Mouse (Mus musculus) olfactory bulb, adult 2 months (tissue): Measurements from ENCODE around the gene Gna15. TPM values are rescaled to one million over a fixed set of nuclear protein-coding genes. Genes with fewer than 3 reads are reported as not detected.
A peak's percentile ranks its signal among the peaks of the same experiment; 100 is the strongest.

Source experiments
- H3K27ac ChIP-seq: fragments of 200-500 bp; 2 replicates; pipeline ENCODE4 v1.5.1; 2012; ENCODE audit warnings: low read depth, low read length; ENCODE audit not compliant: insufficient read depth
- H3K4me1 ChIP-seq: fragments of 200-500 bp; 2 replicates; pipeline ENCODE4 v1.6.1; 2012; ENCODE audit warnings: low read length; ENCODE audit not compliant: control insufficient read depth, insufficient read depth
- H3K4me3 ChIP-seq: fragments of 200-500 bp; 2 replicates; pipeline ENCODE4 v1.5.1; 2012; ENCODE audit warnings: mild to moderate bottlenecking, low read depth, low read length, moderate library complexity; ENCODE audit not compliant: insufficient read depth
- CTCF ChIP-seq: fragments of 200-500 bp; IDR thresholded peaks from 2 replicates; pipeline ENCODE4 v1.5.1; 2012; ENCODE audit warnings: low read depth, mild to moderate bottlenecking, low read length, moderate library complexity; ENCODE audit not compliant: insufficient read depth
- POLR2A ChIP-seq: fragments of 200-500 bp; IDR thresholded peaks from 2 replicates; pipeline ENCODE4 v1.6.1; 2012; ENCODE audit warnings: mild to moderate bottlenecking, low read depth, low read length, moderate library complexity; ENCODE audit not compliant: insufficient read depth
- WGBS: fragments of 180-500 bp; shearing (Covaris S2); methylation state at CpG from one replicate; pipeline ENCODE4 v1.1.7; 2018; 5-methylcytosine and 5-hydroxymethylcytosine counted together
- polyA plus RNA-seq: library from polyadenylated mRNA; stranded (reverse); fragments of >200 nt; gene quantifications from 2 replicates; pipeline ENCODE4 v1.2.4, GENCODE M21; 2012; ENCODE audit warnings: low replicate concordance; ENCODE audit not compliant: missing spikeins, insufficient read depth, insufficient read length

Gene Gna15
- polyA plus RNA-seq, 1 experiment, result not detected

GRCm38 (mm10) chr10:81499250-81499901 is 24.6 kb downstream of the Gna15 start:
- Histone ChIP-seq H3K4me3 (peak overlapping the region; percentile 20; the same call in 1 of the 2 replicates), H3K27ac (no peak overlapping the region; the same call in 1 of the 2 replicates), H3K4me1 (peaks cover 21% of the 10 kb centered on the region)
- WGBS, result 77% methylated on average over 23 of the region's 23 CpGs
- no peak for TF ChIP-seq POLR2A
- no peak for TF ChIP-seq CTCF

- H3K27ac ChIP-seq, result no peak overlapping the region
- H3K4me3 ChIP-seq, result peak overlapping the region; percentile 20; the same call in 1 of the 2 replicates
- TF ChIP-seq CTCF, result no peak
- TF ChIP-seq POLR2A, result no peak
- peaks cover 28% of the 10 kb centered on the region for H3K4me1 ChIP-seq
- 88% methylated on average over 38 of the region's 38 CpGs for WGBS
These were observed 25.4 kb downstream of the Gna15 start for GRCm38 (mm10) chr10:81498316-81499249.

GRCm38 (mm10) chr10:81497401-81498270 is 26.4 kb downstream of the Gna15 start:
- H3K4me3 ChIP-seq, result no peak overlapping the region
- H3K4me1 ChIP-seq, result peaks cover 25% of the 10 kb centered on the region
- TF ChIP-seq CTCF (no peak), POLR2A (no peak)

GRCm38 (mm10) chr10:81496969-81497368 is 27.1 kb downstream of the Gna15 start:
- Histone ChIP-seq H3K4me1 (peaks cover 21% of the 10 kb centered on the region), H3K4me3 (no peak overlapping the region), H3K27ac (no peak overlapping the region)
- TF ChIP-seq POLR2A (no peak), CTCF (no peak)
- WGBS, result 21% methylated on average over 4 of the region's 4 CpGs

More at GRCm38 (mm10) chr10:81497401-81498270, 26.4 kb downstream of the Gna15 start:
- H3K27ac ChIP-seq, result no peak overlapping the region
- WGBS, result 79% methylated on average over 17 of the region's 17 CpGs

GRCm38 (mm10) chr10:81496264-81496901 is 27.6 kb downstream of the Gna15 start, which contains the start of gene Ncln:
TSS of gene Ncln (minus strand) at chr10:81496392.
- WGBS, result under 1% methylated on average over 45 of the region's 45 CpGs
- Histone ChIP-seq H3K4me1 (peaks cover 21% of the 10 kb centered on the region), H3K27ac (peak within 1 kb of the TSS; percentile 92), H3K4me3 (peak within 1 kb of the TSS; percentile 78)
- TF ChIP-seq CTCF (no peak), POLR2A (peak; percentile 71)

- WGBS, result 1% methylated on average over 41 of the region's 41 CpGs
- H3K27ac ChIP-seq, result no peak overlapping the region
- peak overlapping the region; percentile 78 for H3K4me3 ChIP-seq
- no peak for TF ChIP-seq POLR2A
- H3K4me1 ChIP-seq, result peaks cover 21% of the 10 kb centered on the region
These were observed 28.3 kb downstream of the Gna15 start for GRCm38 (mm10) chr10:81495616-81496263.

DNA sequence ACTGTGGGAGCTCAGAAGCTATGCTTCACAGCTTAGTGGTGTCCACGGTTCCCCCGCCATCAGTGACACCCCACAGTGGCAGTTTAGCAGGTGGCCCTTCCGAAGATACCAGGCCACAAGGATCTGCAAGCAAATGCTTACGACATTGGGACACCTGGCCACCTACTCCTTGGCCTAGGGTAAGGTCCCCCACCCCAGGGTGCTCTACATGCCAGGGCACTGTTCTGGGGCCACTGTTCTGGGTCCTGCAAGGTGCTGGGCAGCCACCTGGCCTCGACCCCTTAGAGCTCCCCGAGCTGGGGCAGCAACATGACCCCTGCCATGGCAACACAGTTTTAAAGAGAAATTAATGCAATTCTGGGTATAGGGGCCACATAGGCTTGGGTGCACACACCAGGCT is 28.9 kb downstream of the Gna15 start:
- WGBS, result 72% methylated on average over 6 of the region's 6 CpGs

More for the DNA sequence above, 28.9 kb downstream of the Gna15 start:
- H3K4me1 ChIP-seq, result peaks cover 21% of the 10 kb centered on the region
- TF ChIP-seq POLR2A (no peak), CTCF (no peak)
- no peak overlapping the region for H3K27ac ChIP-seq
- H3K4me3 ChIP-seq, result peak overlapping the region; percentile 78
